Mouse (Mus musculus) ES-E14 (cell line): ENCODE results near the gene Borcs5.

ENCODE experiments used
- CHD2 ChIP-seq: IDR thresholded peaks from 2 replicates; pipeline ENCODE4 v1.6.1; 2014; ENCODE audit warnings: mild to moderate bottlenecking, low read depth, low read length, inconsistent platforms
- HCFC1 ChIP-seq: IDR thresholded peaks from 2 replicates; pipeline ENCODE4 v1.6.1; 2012; ENCODE audit warnings: low read length, inconsistent platforms, borderline replicate concordance; ENCODE audit not compliant: insufficient read depth
- MAFK ChIP-seq: IDR thresholded peaks from 2 replicates; pipeline ENCODE4 v1.6.1; 2014; ENCODE audit warnings: mild to moderate bottlenecking, low read depth, low read length, inconsistent platforms; ENCODE audit not compliant: insufficient read depth
- ZC3H11A ChIP-seq: IDR thresholded peaks from 2 replicates; pipeline ENCODE4 v1.6.1; 2012; ENCODE audit warnings: low read depth, mild to moderate bottlenecking, inconsistent platforms, low read length, borderline replicate concordance

DNA sequence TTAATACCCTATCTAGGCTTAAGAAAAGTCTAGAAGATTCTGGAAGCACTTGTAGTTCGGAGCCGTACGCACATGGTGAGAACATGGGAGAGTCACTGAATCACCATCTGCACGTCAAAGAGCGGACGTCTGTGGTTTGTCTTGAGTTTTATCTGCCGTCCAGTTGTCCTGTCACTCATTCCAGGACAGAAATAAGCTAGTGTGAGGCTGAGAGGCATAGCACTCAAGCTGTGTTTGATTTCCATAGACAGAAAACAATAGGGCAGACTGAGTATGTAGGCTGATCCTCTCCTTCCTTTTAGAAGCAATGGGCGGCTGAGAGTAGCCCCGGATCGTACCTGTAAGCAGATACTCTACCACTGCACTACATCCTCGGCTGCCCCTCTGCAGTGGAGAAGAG is 114.5 kb downstream of the Borcs5 start:
- TF ChIP-seq ZC3H11A (no peak), HCFC1 (no peak), CHD2 (no peak), MAFK (no peak)
